Mouse (Mus musculus) embryonic fibroblast, embryonic 13.5 days (primary cell): ENCODE results near the gene Aldh2. TPM values are rescaled to one million over a fixed set of nuclear protein-coding genes. Genes with fewer than 3 reads are reported as not detected.

Experiments
- H3K27ac ChIP-seq: 2 replicates; pipeline ENCODE4 v1.5.1; 2012; ENCODE audit warnings: low read length, control low read depth, inconsistent platforms; ENCODE audit not compliant: insufficient read depth
- H3K4me1 ChIP-seq: 2 replicates; pipeline ENCODE4 v1.6.1; 2011; ENCODE audit warnings: low read length; ENCODE audit not compliant: control insufficient read depth, insufficient read depth
- H3K4me3 ChIP-seq: 2 replicates; pipeline ENCODE4 v1.5.1; 2011; ENCODE audit warnings: mild to moderate bottlenecking, control low read depth, low read length; ENCODE audit not compliant: insufficient read depth
- CTCF ChIP-seq: IDR thresholded peaks from 2 replicates; pipeline ENCODE4 v1.5.1; 2011; ENCODE audit warnings: mild to moderate bottlenecking, control low read depth, low read length, moderate library complexity, borderline replicate concordance; ENCODE audit not compliant: insufficient read depth
- POLR2A ChIP-seq: IDR thresholded peaks from 2 replicates; pipeline ENCODE4 v1.6.1; 2011; ENCODE audit warnings: low read depth, mild to moderate bottlenecking, control low read depth, low read length, moderate library complexity
- polyA plus RNA-seq: library from polyadenylated mRNA; stranded (reverse); fragments of >200 nt; gene quantifications from 2 replicates; pipeline ENCODE4 v1.2.4, GENCODE M21; 2011; ENCODE audit warnings: low read depth; ENCODE audit not compliant: missing spikeins, insufficient read length

Aldh2 gene
- polyA plus RNA-seq, 1 experiment = 167 TPM

DNA sequence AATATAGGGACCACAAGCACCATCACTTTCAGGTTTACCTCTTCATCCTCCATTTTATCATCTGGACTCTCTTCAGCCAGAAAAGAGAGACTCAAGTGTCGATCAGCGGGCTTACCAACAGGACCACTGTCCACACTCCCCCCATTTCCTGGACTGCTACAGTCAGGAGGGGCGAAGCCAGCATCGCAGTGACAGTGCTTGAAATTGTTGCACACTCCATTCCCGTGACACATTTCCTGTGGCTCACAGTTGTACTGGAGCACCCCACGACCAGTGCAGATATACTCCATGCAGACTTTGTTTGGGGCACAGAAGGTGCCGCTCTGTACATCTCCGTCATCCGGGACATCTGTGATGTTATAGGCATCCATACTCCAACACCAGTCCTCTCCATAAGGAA, 74.6 kb downstream of the Aldh2 start:
- Histone ChIP-seq H3K27ac (no peak overlapping the region), H3K4me1 (no peaks in the 10 kb centered on the region), H3K4me3 (no peak overlapping the region)
- TF ChIP-seq CTCF (no peak), POLR2A (no peak)

Other genes starting within 250 kb of the Aldh2 start
- gene Trafd1, start 208.2 kb downstream of the Aldh2 start, polyA plus RNA-seq = 34.5 and 36.1 TPM in 2 replicates
- gene Naa25, start 195.9 kb downstream of the Aldh2 start, polyA plus RNA-seq = 24.6 and 34.4 TPM in 2 replicates
- 2.0 TPM in 1 of 2 replicates, not detected in the other for gene Tmem116, start 141.9 kb downstream of the Aldh2 start, polyA plus RNA-seq
- 135 and 136 TPM in 2 replicates for gene Erp29, start 141.3 kb downstream of the Aldh2 start, polyA plus RNA-seq
- gene Adam1b, start 90.4 kb downstream of the Aldh2 start, polyA plus RNA-seq = not detected in 2 replicates
- gene Adam1a, start 48.3 kb downstream of the Aldh2 start, polyA plus RNA-seq = 1.9 and 2.7 TPM in 2 replicates
- not detected in 2 replicates for gene Gm42878, start 48.3 kb downstream of the Aldh2 start, polyA plus RNA-seq
- gene Mapkapk5, start 47.9 kb downstream of the Aldh2 start, polyA plus RNA-seq = 65.3 and 68.3 TPM in 2 replicates
- gene Acad12, start 25.1 kb upstream of the Aldh2 start, polyA plus RNA-seq = 3.1 and 3.8 TPM in 2 replicates
- gene Acad10, start 66.7 kb upstream of the Aldh2 start, polyA plus RNA-seq = 2.3 and 2.7 TPM in 2 replicates
- gene Brap, start 66.7 kb upstream of the Aldh2 start, polyA plus RNA-seq = 41.4 and 46.3 TPM in 2 replicates
- gene Atxn2, start 117.5 kb upstream of the Aldh2 start, polyA plus RNA-seq = 174 and 196 TPM in 2 replicates
- gene Sh2b3, start 243.8 kb upstream of the Aldh2 start, polyA plus RNA-seq = 21.1 and 23.6 TPM in 2 replicates